Mouse (Mus musculus) ES-E14 (cell line): ENCODE results near the gene Nr2c2ap. TPM values are rescaled to one million over a fixed set of nuclear protein-coding genes. Genes with fewer than 3 reads are reported as not detected.

Experiments
- DNase-seq: peaks from one replicate; pipeline ENCODE4 v3.0.0-alpha.2; 2013; ENCODE audit warnings: low read depth, low spot score
- H3K27ac ChIP-seq: 2 replicates; pipeline ENCODE4 v1.5.1; 2012; ENCODE audit warnings: low read depth, mild to moderate bottlenecking, low read length, moderate library complexity, mixed read lengths; ENCODE audit not compliant: poor library complexity, insufficient read depth, severe bottlenecking
- H3K36me3 ChIP-seq: 2 replicates; pipeline ENCODE4 v1.6.1; 2012; ENCODE audit warnings: mild to moderate bottlenecking, low read length, moderate library complexity, mixed read lengths; ENCODE audit not compliant: control insufficient read depth, poor library complexity, insufficient read depth, severe bottlenecking
- H3K4me1 ChIP-seq, 2 experiments: fragments of 150-350 bp in 1 of 2; sonication (generic) in 1 of 2; 2 replicates each; pipeline ENCODE4 v1.6.1; 2012; ENCODE audit warnings: low read length in 2 of 2, mild to moderate bottlenecking in 1 of 2, mixed read lengths in 1 of 2; ENCODE audit not compliant: control insufficient read depth in 2 of 2, insufficient read depth in 2 of 2, poor library complexity in 1 of 2
- H3K4me3 ChIP-seq, 2 experiments: fragments of 150-350 bp in 1 of 2; sonication (generic) in 1 of 2; 2 replicates each; pipeline ENCODE4 v1.5.1; 2012; ENCODE audit warnings: low read length in 2 of 2, low read depth in 1 of 2, mild to moderate bottlenecking in 1 of 2, mixed read lengths in 1 of 2; ENCODE audit not compliant: insufficient read depth in 1 of 2, poor library complexity in 1 of 2, severe bottlenecking in 1 of 2
- H3K9ac ChIP-seq: 2 replicates; pipeline ENCODE4 v1.6.1; 2012; ENCODE audit warnings: low read depth, mild to moderate bottlenecking, low read length, mixed read lengths; ENCODE audit not compliant: poor library complexity, insufficient read depth, severe bottlenecking
- H3K9me3 ChIP-seq: fragments of 150-350 bp; sonication (generic); 2 replicates; pipeline ENCODE4 v1.6.1; 2012; ENCODE audit warnings: low read depth, mild to moderate bottlenecking, low read length; ENCODE audit not compliant: control insufficient read depth, insufficient read depth
- CHD2 ChIP-seq: IDR thresholded peaks from 2 replicates; pipeline ENCODE4 v1.6.1; 2014; ENCODE audit warnings: mild to moderate bottlenecking, low read depth, low read length, inconsistent platforms
- HCFC1 ChIP-seq: IDR thresholded peaks from 2 replicates; pipeline ENCODE4 v1.6.1; 2012; ENCODE audit warnings: low read length, inconsistent platforms, borderline replicate concordance; ENCODE audit not compliant: insufficient read depth
- MAFK ChIP-seq: IDR thresholded peaks from 2 replicates; pipeline ENCODE4 v1.6.1; 2014; ENCODE audit warnings: mild to moderate bottlenecking, low read depth, low read length, inconsistent platforms; ENCODE audit not compliant: insufficient read depth
- ZC3H11A ChIP-seq: IDR thresholded peaks from 2 replicates; pipeline ENCODE4 v1.6.1; 2012; ENCODE audit warnings: low read depth, mild to moderate bottlenecking, inconsistent platforms, low read length, borderline replicate concordance
- ZNF384 ChIP-seq: IDR thresholded peaks from 2 replicates; pipeline ENCODE4 v1.6.1; 2012; ENCODE audit warnings: low read depth, low read length, inconsistent platforms
- in situ Hi-C, 2 experiments: fragments of 600-800 bp; cut with MboI; formaldehyde crosslinking; loops; one replicate each; pipeline ENCODE4 v1.15.1; 2025; ENCODE audit warnings: low sequenced_read_pairs in 2 of 2, inconsistent platforms in 1 of 2; ENCODE audit not compliant: unreplicated experiment in 2 of 2
- total RNA-seq: library from RNA; depleted of rRNA; stranded (reverse); fragments of 300-350 nt; gene quantifications from 2 replicates; pipeline ENCODE4 v1.2.3, GENCODE M21; 2012

The Nr2c2ap gene
- total RNA-seq, 1 experiment = 10.4 TPM

- Histone ChIP-seq H3K27ac (no peak overlapping the region), H3K4me3 (no peak overlapping the region), H3K36me3 (peaks cover 10% of the 10 kb centered on the region; the same call in 1 of the 2 replicates), H3K9ac (no peak overlapping the region), H3K4me1 (peaks cover 0 to 9% of the 10 kb centered on the region in 2 experiments; a peak in 2 of 4 replicates), H3K9me3 (no peaks in the 10 kb centered on the region)
- TF ChIP-seq HCFC1 = no peak
- TF ChIP-seq MAFK = no peak
- no peak for TF ChIP-seq ZC3H11A
- TF ChIP-seq ZNF384 = peak; percentile 93
- DNase-seq = no peak
- in situ Hi-C loops = no loop called here
These were observed 47.1 kb downstream of the Nr2c2ap start for GRCm38 (mm10) chr8:70178231-70178630.

- no peak for DNase-seq
- no peak overlapping the region for H3K4me3 ChIP-seq
- H3K9me3 ChIP-seq = no peaks in the 10 kb centered on the region
- no peak overlapping the region for H3K27ac ChIP-seq
- H3K9ac ChIP-seq = no peak overlapping the region
- peaks cover 10% of the 10 kb centered on the region; the same call in 1 of the 2 replicates for H3K36me3 ChIP-seq
- in situ Hi-C loops = no loop called here
- TF ChIP-seq HCFC1 = no peak
- no peak for TF ChIP-seq CHD2
- TF ChIP-seq ZNF384 = no peak
- no peak for TF ChIP-seq MAFK
- TF ChIP-seq ZC3H11A = no peak
- H3K4me1 ChIP-seq = peaks cover 0 to 5% of the 10 kb centered on the region in 2 experiments; a peak in 1 of 4 replicates
These were observed 47.9 kb downstream of the Nr2c2ap start for GRCm38 (mm10) chr8:70179082-70179481.

GRCm38 (mm10) chr8:70181212-70181902 is 50.2 kb downstream of the Nr2c2ap start:
- H3K27ac ChIP-seq = no peak overlapping the region
- H3K9me3 ChIP-seq = no peaks in the 10 kb centered on the region
- no peak overlapping the region for H3K4me3 ChIP-seq
- H3K9ac ChIP-seq = no peak overlapping the region
- H3K4me1 ChIP-seq = peaks cover 0 to 4% of the 10 kb centered on the region in 2 experiments; a peak in 1 of 4 replicates
- no peak for DNase-seq
- in situ Hi-C loops = no loop called here
- peaks cover 7% of the 10 kb centered on the region; the same call in 1 of the 2 replicates for H3K36me3 ChIP-seq
- no peak for TF ChIP-seq HCFC1
- TF ChIP-seq ZNF384 = no peak
- no peak for TF ChIP-seq ZC3H11A
- TF ChIP-seq MAFK = no peak
- TF ChIP-seq CHD2 = no peak

GRCm38 (mm10) chr8:70181903-70182252 is 50.7 kb downstream of the Nr2c2ap start:
- Histone ChIP-seq H3K9me3 (no peaks in the 10 kb centered on the region), H3K36me3 (peaks cover 5% of the 10 kb centered on the region; the same call in 1 of the 2 replicates), H3K9ac (no peak overlapping the region), H3K4me3 (no peak overlapping the region), H3K27ac (no peak overlapping the region), H3K4me1 (peaks cover 0 to 4% of the 10 kb centered on the region in 2 experiments; a peak in 1 of 4 replicates)
- in situ Hi-C loops = no loop called here
- TF ChIP-seq CHD2 = no peak
- no peak for TF ChIP-seq ZNF384
- TF ChIP-seq MAFK = no peak
- TF ChIP-seq HCFC1 = no peak
- no peak for TF ChIP-seq ZC3H11A
- no peak for DNase-seq
